ENCODE assay signal across 14 mouse cellular contexts in genomic region chr1:55705173-55705572, GRCm38 (mm10).
DNase-seq lines count a peak whose midpoint lies in the region; ATAC-seq and TF ChIP-seq lines count a peak whose summit lies in the region.
"Had no signal": no experiment of that assay in that cellular context is flagged by ENCODE, and none has a peak within 500 bp of the region (broad histone marks: within the 10 kb centered on the region; RNA-seq: fewer than 3 reads in every experiment).

No protein-coding gene starts in this region.

- DNase-seq in kidney, adult 2 months = peak; percentile 43
- DNase-seq in kidney, postnatal 14 days = no peak
- peak; percentile 19 for DNase-seq in forebrain, embryonic 10.5 days (ENCODE audit: extremely low spot score, low spot score)
- DNase-seq in cerebellum, adult 11-12 months = no peak
- DNase-seq in T-cell, adult 2 months (ENCODE audit: low spot score) = no peak
- DNase-seq in liver, embryonic 11.5 days (ENCODE audit: low spot score) = no peak
- DNase-seq: cerebellum, postnatal 36 days; gastrocnemius, postnatal 14 days had no signal

- no peaks in the 10 kb centered on the region for H3K27me3 ChIP-seq in kidney, adult 2 months (replicated peaks; ENCODE audit: control insufficient read depth, insufficient read depth, low read length)
- peaks cover 26% of the 10 kb centered on the region for H3K27me3 ChIP-seq in forebrain, embryonic 10.5 days (ENCODE audit: poor library complexity, severe bottlenecking)
- H3K27me3 ChIP-seq in hindbrain, embryonic 16.5 days (replicated peaks; ENCODE audit: control insufficient read depth, insufficient read depth, low read length) = no peaks in the 10 kb centered on the region
- H3K27me3 ChIP-seq in neural tube, embryonic 13.5 days = no peaks in the 10 kb centered on the region
- no peaks in the 10 kb centered on the region for H3K27me3 ChIP-seq in liver, embryonic 11.5 days (replicated peaks; ENCODE audit: control insufficient read depth, insufficient read depth, low read length)
- H3K27me3 ChIP-seq: heart, embryonic 13.5 days; limb, embryonic 12.5 days had no signal

- no peaks in the 10 kb centered on the region for H3K9me3 ChIP-seq in forebrain, embryonic 10.5 days
- no peaks in the 10 kb centered on the region for H3K9me3 ChIP-seq in hindbrain, embryonic 16.5 days (ENCODE audit: control insufficient read depth, low read length)
- no peaks in the 10 kb centered on the region for H3K9me3 ChIP-seq in neural tube, embryonic 13.5 days
- H3K9me3 ChIP-seq in liver, embryonic 11.5 days (ENCODE audit: control insufficient read depth, low read length) = no peaks in the 10 kb centered on the region
- H3K9me3 ChIP-seq: G1E; heart, embryonic 13.5 days; limb, embryonic 12.5 days had no signal

- H3K36me3 ChIP-seq in kidney, adult 2 months (ENCODE audit: control insufficient read depth, insufficient read depth, low read length) = no peaks in the 10 kb centered on the region
- H3K36me3 ChIP-seq in forebrain, embryonic 10.5 days (replicated peaks) = no peaks in the 10 kb centered on the region
- H3K36me3 ChIP-seq in hindbrain, embryonic 16.5 days (ENCODE audit: control insufficient read depth, insufficient read depth, low read length) = no peaks in the 10 kb centered on the region
- no peaks in the 10 kb centered on the region for H3K36me3 ChIP-seq in neural tube, embryonic 13.5 days
- H3K36me3 ChIP-seq in liver, embryonic 11.5 days (ENCODE audit: control insufficient read depth, insufficient read depth, low read length) = no peaks in the 10 kb centered on the region
- H3K36me3 ChIP-seq: G1E; heart, embryonic 13.5 days; limb, embryonic 12.5 days had no signal

- no peak for TF ChIP-seq POLR2A in kidney, adult 2 months (IDR thresholded peaks at IDR 0.05; ENCODE audit: low read depth, low read length)

- H3K4me2 ChIP-seq in hindbrain, embryonic 16.5 days (ENCODE audit: low read length) = peak overlapping the region; percentile 12
- 0 out of 2 replicates have a peak overlapping the region, but pooled peaks have one; percentile 1 for H3K4me2 ChIP-seq in neural tube, embryonic 13.5 days
- no peak overlapping the region for H3K4me2 ChIP-seq in liver, embryonic 11.5 days
- H3K4me2 ChIP-seq: heart, embryonic 13.5 days; limb, embryonic 12.5 days had no signal

- H3K9ac ChIP-seq in hindbrain, embryonic 16.5 days (ENCODE audit: low read depth, low read length) = no peak overlapping the region
- H3K9ac ChIP-seq in neural tube, embryonic 13.5 days = no peak overlapping the region
- no peak overlapping the region for H3K9ac ChIP-seq in liver, embryonic 11.5 days (ENCODE audit: low read depth, low read length)
- H3K9ac ChIP-seq: heart, embryonic 13.5 days; limb, embryonic 12.5 days had no signal

- WGBS in kidney, adult 2 months = 48% methylated on average over 6 of the region's 6 CpGs
- WGBS in forebrain, embryonic 10.5 days = 49% methylated on average over 6 of the region's 6 CpGs
- WGBS in hindbrain, embryonic 16.5 days = 34% methylated on average over 6 of the region's 6 CpGs
- WGBS in neural tube, embryonic 13.5 days = 41% methylated on average over 6 of the region's 6 CpGs
- WGBS in liver, embryonic 11.5 days = 84% methylated on average over 6 of the region's 6 CpGs

- peak; percentile 51; the same call in 1 of the 2 replicates for ATAC-seq in hindbrain, embryonic 16.5 days
- 0 out of 2 replicates have a peak, but pooled peaks have one; percentile 62 for ATAC-seq in neural tube, embryonic 13.5 days (ENCODE audit: low read depth)
- no peak for ATAC-seq in liver, embryonic 11.5 days (replicated peaks; ENCODE audit: low FRiP score)

- H3K27ac ChIP-seq in kidney, adult 2 months (ENCODE audit: insufficient read depth, low read depth, low read length) = peak overlapping the region; percentile 70
- H3K27ac ChIP-seq in forebrain, embryonic 10.5 days = peak overlapping the region; percentile 80
- H3K27ac ChIP-seq in hindbrain, embryonic 16.5 days (ENCODE audit: low read depth, low read length) = no peak overlapping the region; the same call in 1 of the 2 replicates
- H3K27ac ChIP-seq in neural tube, embryonic 13.5 days (replicated peaks) = no peak overlapping the region; the same call in 1 of the 2 replicates
- no peak overlapping the region for H3K27ac ChIP-seq in liver, embryonic 11.5 days (ENCODE audit: low read depth, low read length)
- H3K27ac ChIP-seq: heart, embryonic 13.5 days; limb, embryonic 12.5 days had no signal

- H3K4me3 ChIP-seq in kidney, adult 2 months (ENCODE audit: insufficient read depth, low read depth, low read length) = no peak overlapping the region
- peak overlapping the region; percentile 24 for H3K4me3 ChIP-seq in forebrain, embryonic 10.5 days
- H3K4me3 ChIP-seq in hindbrain, embryonic 16.5 days (ENCODE audit: low read length) = no peak overlapping the region
- H3K4me3 ChIP-seq in neural tube, embryonic 13.5 days = no peak overlapping the region
- H3K4me3 ChIP-seq in liver, embryonic 11.5 days (ENCODE audit: low read depth, low read length) = no peak overlapping the region
- H3K4me3 ChIP-seq: erythroblast, embryonic 14.5 days; heart, embryonic 13.5 days; limb, embryonic 12.5 days had no signal

- H3K4me1 ChIP-seq in kidney, adult 2 months (ENCODE audit: control insufficient read depth, insufficient read depth, low read length) = peaks cover 20% of the 10 kb centered on the region
- H3K4me1 ChIP-seq in forebrain, embryonic 10.5 days = peaks cover 60% of the 10 kb centered on the region
- peaks cover 11% of the 10 kb centered on the region for H3K4me1 ChIP-seq in hindbrain, embryonic 16.5 days (ENCODE audit: control insufficient read depth, insufficient read depth, low read depth, low read length)
- H3K4me1 ChIP-seq in neural tube, embryonic 13.5 days (replicated peaks) = peaks cover 28% of the 10 kb centered on the region
- H3K4me1 ChIP-seq in liver, embryonic 11.5 days (replicated peaks; ENCODE audit: control insufficient read depth, insufficient read depth, low read length) = no peaks in the 10 kb centered on the region
- H3K4me1 ChIP-seq: heart, embryonic 13.5 days; limb, embryonic 12.5 days had no signal

- TF ChIP-seq CTCF in kidney, adult 2 months (conservative IDR thresholded peaks at IDR 0.05; ENCODE audit: insufficient read depth, insufficient read length, low read depth, low read length) = no peak

Comparison
In these comparisons a context has a peak if more than half of its experiments do, and no peak if none do; other contexts are left out.
1. DNase-seq: peak in kidney, adult 2 months (single experiment) and forebrain, embryonic 10.5 days (single experiment); none in kidney, postnatal 14 days (single experiment), cerebellum, adult 11-12 months (single experiment), T-cell, adult 2 months (single experiment) and liver, embryonic 11.5 days (single experiment).
2. H3K27ac ChIP-seq: peak in kidney, adult 2 months (single experiment) and forebrain, embryonic 10.5 days (single experiment); none in hindbrain, embryonic 16.5 days (single experiment), neural tube, embryonic 13.5 days (single experiment) and liver, embryonic 11.5 days (single experiment).